Mouse (Mus musculus): ENCODE measurements around the gene Orai1.

The Orai1 gene

GRCm38 (mm10) chr5:123026414-123026813 lies 11.5 kb downstream of the Orai1 start:
- in situ Hi-C loops (cut with MboI; ENCODE audit: unreplicated experiment in 2 of 2), result loop anchor here in 1 of 2 experiments (25.0 kb wide), 1 partner anchor 914 kb away; the partner anchor contains the start of gene Myl2

GRCm38 (mm10) chr5:123027436-123027835 lies 12.6 kb downstream of the Orai1 start:
- in situ Hi-C loops (cut with MboI; ENCODE audit: unreplicated experiment in 2 of 2), result loop anchor here in 1 of 2 experiments (25.0 kb wide), 1 partner anchor 915 kb away; the partner anchor contains the start of gene Myl2

DNA sequence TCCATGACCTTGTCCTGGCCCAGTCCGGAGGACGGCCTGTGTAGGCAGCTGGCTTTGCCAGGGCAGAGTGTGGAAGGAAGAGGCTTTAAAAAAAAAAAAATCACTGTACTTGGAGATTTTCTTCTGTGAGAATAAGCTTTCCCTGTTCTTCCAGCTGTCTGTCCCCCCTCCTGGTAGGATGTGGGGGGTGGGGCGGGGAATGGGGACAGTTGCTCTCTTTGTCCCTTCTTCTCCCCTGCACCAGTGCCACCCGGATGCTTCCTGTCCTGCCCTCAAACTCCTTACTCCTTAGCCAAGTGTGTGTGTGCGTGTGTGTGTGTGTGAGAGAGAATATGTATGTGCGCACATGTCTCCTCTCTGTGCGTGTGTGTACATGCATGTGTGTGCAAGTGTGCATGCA lies 14.9 kb downstream of the Orai1 start:
- in situ Hi-C loops (cut with MboI; ENCODE audit: unreplicated experiment in 2 of 2), result loop anchor here in 1 of 2 experiments (25.0 kb wide), 1 partner anchor 917 kb away; the partner anchor contains the start of gene Myl2

GRCm38 (mm10) chr5:123031312-123031711 lies 16.4 kb downstream of the Orai1 start:
- in situ Hi-C loops (cut with MboI; ENCODE audit: unreplicated experiment in 2 of 2), result loop anchor here in 1 of 2 experiments (25.0 kb wide), 1 partner anchor 919 kb away; the partner anchor contains the start of gene Myl2

GRCm38 (mm10) chr5:123033646-123034160 lies 18.8 kb downstream of the Orai1 start:
- in situ Hi-C loops (cut with MboI; ENCODE audit: unreplicated experiment in 2 of 2), result loop anchor here in 1 of 2 experiments (25.0 kb wide), 1 partner anchor 921 kb away; the partner anchor contains the start of gene Myl2

DNA sequence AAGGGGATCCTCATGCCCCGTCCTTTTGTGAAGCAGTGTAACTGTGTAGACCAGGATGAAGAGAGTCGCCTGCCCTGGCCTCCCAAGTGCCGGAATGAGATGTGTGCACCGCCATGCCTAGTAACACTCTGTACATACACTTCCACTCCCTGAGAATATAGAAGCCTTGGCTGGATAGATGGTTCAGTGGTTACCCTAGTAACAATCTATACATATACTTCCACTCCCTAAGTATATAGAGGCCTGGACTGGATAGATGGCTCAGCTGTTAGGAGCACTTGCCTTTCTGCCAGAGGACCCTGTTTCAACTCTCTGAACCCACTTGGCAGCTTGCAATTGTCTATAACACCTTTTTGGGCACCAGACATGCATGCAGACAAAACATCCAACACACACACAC lies 20.2 kb downstream of the Orai1 start:
- in situ Hi-C loops (cut with MboI; ENCODE audit: unreplicated experiment in 2 of 2), result loop anchor here in 1 of 2 experiments (25.0 kb wide), 1 partner anchor 923 kb away; the partner anchor contains the start of gene Myl2

GRCm38 (mm10) chr5:123035564-123035963 lies 20.7 kb downstream of the Orai1 start:
- in situ Hi-C loops (cut with MboI; ENCODE audit: unreplicated experiment in 2 of 2), result loop anchor here in 1 of 2 experiments (25.0 kb wide), 1 partner anchor 923 kb away; the partner anchor contains the start of gene Myl2

DNA sequence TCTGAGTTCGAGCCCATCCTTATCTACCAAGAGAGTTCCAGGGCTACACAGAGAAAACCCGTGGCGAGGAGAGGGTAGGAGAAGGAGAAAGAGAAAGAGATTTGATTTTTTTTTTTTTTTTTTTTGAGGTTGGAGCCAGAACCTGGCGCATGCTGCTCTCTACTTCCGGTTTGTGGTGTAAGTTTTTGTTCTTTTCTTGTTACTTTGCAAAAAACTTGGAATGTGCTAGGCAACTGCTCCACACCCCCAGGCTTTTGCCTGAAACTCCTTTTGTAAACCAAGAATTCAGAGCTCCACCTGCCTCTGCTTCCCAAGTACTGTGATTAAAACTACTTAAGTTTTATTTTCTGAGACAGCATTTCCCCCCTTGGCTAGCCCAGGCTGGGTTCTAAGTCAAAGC lies 23.2 kb downstream of the Orai1 start:
- in situ Hi-C loops (cut with MboI; ENCODE audit: unreplicated experiment in 2 of 2), result loop anchor here in 1 of 2 experiments (25.0 kb wide), 1 partner anchor 926 kb away; the partner anchor contains the start of gene Myl2

DNA sequence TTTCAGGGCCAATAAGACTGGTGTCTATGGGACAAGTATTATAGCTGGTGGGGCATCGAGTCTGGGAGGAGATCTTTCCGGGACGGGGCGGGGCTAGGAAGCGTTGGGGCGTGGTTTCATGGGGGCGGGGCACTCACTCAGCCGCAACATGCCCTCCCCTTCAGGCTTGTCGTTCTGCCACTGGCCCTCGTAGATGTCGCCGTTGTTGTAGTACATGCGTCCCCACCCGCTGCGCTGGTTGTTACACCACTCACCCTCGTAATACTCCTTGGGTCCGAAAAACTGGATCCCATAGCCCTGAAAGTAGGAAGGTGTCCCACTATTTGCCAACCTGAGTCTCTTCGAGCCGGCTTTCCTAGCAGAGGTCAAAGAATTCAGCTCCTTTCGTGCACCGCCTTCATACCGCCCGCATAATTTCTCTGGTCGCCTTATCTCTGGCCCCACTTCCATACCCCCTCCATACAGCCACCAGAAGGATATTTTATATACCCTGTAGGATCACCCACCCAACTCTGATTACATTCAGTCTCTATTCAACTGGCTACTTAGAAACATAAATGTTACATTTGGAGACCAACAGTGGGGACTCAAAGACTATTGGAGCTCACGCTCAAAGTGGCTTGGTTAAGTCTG lies 24.4 kb downstream of the Orai1 start:
- in situ Hi-C loops (cut with MboI; ENCODE audit: unreplicated experiment in 2 of 2), result loop anchor here in 1 of 2 experiments (25.0 kb wide), 1 partner anchor 927 kb away; the partner anchor contains the start of gene Myl2

DNA sequence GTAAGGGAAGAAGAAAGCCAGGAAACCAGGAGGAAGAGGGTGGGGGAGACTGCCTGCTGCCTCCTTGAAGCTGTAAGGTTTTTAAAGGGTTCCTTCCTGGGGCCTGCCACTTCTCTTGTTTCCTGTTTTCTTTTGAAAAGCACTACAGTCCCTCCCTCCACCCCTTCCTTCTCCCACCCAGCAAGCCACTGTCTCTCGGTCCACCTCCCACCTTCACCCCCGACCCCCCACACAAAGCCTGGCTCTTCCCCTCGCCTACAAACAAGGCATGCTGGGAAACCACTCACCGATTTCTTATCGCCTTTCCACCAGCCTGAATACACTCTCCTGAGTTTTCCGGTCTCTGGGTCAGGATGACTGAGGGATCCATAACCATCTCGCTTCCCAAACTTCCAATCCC lies 25.9 kb downstream of the Orai1 start:
- in situ Hi-C loops (cut with MboI; ENCODE audit: unreplicated experiment in 2 of 2), result loop anchor here (5.0 to 25.0 kb wide), 3 partner anchors 106 to 928 kb away; partner anchors contain the start of gene Myl2 (in 1 of the 2)

GRCm38 (mm10) chr5:123043856-123044255 lies 29.0 kb downstream of the Orai1 start:
- in situ Hi-C loops (cut with MboI; ENCODE audit: unreplicated experiment in 2 of 2), result loop anchor here (5.0 to 25.0 kb wide), 3 partner anchors 109 to 932 kb away; partner anchors contain the start of gene Myl2 (in 1 of the 2)

DNA sequence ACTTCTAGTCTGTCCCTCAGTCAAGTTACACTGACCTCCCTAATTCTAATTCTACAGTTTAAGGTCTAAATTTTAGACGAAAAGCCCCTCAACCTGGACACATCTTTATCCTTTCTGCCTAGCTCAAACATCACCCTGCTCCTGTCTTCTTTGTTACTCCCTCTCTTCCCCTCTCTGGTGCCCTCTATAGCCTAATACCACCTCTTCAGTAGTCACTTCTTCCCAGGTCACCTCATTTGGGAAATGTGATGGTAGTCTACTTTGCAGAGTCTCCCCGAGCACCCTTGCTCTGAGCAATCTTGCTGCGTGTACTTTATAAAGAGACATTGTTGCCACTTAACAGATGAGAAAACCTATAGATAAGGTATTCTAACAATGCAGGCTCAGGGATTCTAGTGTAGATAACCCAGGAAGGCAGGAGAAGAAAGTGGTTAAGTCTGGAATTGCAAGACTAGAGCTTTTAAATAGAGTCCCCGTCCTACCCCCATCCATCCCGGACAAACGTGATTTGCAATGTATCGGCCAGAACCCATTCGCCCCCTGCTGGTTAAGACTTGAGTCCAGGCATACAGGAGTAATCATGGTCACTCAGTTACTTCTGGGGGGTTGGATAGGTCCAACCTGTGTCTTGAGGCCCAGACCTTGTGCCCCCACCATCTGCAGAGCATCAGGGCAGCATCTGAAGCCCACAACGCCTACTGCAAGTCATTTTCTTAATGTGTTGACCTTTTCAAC lies 30.9 kb downstream of the Orai1 start:
- in situ Hi-C loops (cut with MboI; ENCODE audit: unreplicated experiment in 2 of 2), result loop anchor here (5.0 to 25.0 kb wide), 3 partner anchors 78 to 933 kb away; partner anchors contain the start of gene Myl2 (in 1 of the 2)

- in situ Hi-C loops (cut with MboI; ENCODE audit: unreplicated experiment in 2 of 2), result loop anchor here (5.0 to 25.0 kb wide), 3 partner anchors 80 to 935 kb away; partner anchors contain the start of gene Myl2 (in 1 of the 2)
Observed at GRCm38 (mm10) chr5:123046916-123047315, 32.0 kb downstream of the Orai1 start, which contains the start of gene Morn3. Morn3 (minus strand) TSS chr5:123047016.

GRCm38 (mm10) chr5:123049271-123049670 lies 34.4 kb downstream of the Orai1 start:
- in situ Hi-C loops (cut with MboI; ENCODE audit: unreplicated experiment in 2 of 2), result loop anchor here (5.0 to 25.0 kb wide), 3 partner anchors 82 to 937 kb away; partner anchors contain the start of gene Myl2 (in 1 of the 2)

DNA sequence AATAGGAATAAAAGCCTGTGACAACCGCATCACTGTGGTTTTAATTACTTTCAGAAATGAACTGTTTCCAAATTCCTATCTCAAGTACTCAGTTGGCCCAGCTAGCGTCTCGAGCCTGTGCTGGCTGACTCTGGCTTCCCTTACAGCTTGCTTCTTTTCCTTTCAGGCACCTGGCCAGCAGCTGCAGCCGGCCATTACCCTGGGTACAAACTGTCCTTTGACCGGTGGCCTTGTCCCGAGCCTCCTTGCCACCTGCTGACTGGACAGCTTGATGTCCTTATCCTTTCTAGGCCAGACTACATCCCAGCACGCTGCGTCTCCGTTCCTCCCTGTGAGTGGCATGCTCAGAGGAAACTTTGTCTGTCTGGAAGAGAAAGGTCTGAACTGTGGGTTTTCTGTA lies 36.0 kb downstream of the Orai1 start:
- in situ Hi-C loops (cut with MboI; ENCODE audit: unreplicated experiment in 2 of 2), result no loop called here

GRCm38 (mm10) chr5:123051736-123052135 lies 36.9 kb downstream of the Orai1 start:
- in situ Hi-C loops (cut with MboI; ENCODE audit: unreplicated experiment in 2 of 2), result no loop called here

- in situ Hi-C loops (cut with MboI; ENCODE audit: unreplicated experiment in 2 of 2), result loop anchor here in 1 of 2 experiments (5.0 kb wide), 1 partner anchor 245 kb away; no protein-coding TSS in a partner anchor
Observed at GRCm38 (mm10) chr5:123057366-123058250, 42.7 kb downstream of the Orai1 start.

DNA sequence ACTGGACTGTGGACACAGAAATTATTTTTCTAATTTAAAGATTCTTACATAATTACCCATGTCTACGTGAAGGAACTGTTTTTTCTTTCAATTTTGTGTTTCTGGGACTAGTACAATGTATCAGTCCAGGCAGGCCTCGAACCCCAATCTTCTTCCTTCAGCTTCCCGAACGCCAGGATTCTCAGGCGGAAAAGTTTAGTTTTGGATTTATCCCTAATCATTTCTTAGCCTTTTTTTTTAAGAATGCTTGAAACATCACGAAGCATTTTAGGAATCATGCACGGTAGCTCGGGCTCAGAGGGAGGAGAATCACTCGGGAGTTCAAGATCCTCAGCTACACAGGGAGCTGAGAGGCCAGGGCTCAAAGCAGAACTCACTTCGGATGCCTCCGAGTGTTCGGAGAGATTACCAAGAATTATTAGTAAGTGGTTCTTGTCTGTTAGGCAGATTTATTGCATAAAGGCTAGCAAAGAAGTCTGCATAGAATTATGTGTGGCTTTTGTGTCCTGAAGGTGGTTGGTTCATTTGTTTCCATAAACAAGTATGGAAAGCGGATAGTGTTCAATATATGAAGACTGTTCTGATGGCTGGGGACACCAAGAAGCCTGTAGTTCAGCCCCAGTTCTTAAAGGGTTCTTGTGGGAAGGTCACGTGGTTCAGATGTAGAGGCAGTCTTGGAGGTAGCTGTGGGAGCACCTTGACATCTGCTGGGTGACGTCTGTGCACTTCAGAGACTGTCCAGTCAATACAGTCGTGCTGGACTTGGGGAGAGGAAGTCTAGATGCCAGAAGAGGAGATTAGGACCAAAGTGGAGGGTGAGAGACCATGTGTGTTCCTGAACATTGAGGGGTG lies 43.6 kb downstream of the Orai1 start:
- in situ Hi-C loops (cut with MboI; ENCODE audit: unreplicated experiment in 2 of 2), result loop anchor here in 1 of 2 experiments (5.0 kb wide), 1 partner anchor 246 kb away; no protein-coding TSS in a partner anchor
